Mouse (Mus musculus): ENCODE measurements around the gene B3gntl1.

DNA sequence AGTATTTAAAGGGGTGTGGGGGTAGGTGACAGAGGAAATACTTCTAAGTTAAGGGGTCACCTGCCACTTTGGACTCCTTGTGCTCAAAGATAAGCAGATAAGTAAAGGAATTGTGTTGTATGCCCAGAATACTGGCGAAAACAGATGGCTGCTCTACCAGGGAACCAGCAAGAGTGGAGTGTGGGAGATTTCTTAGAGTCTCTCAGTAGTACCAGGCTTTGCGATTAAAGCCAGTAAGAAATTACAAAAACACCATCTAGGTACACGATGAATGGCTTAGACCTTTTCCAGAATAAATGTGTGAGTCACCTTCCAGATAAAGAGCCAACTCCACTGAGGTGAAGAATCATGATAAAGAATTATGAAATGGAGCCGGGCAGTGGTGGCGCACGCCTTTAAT lies 27.6 kb downstream of the B3gntl1 start:
- TF ChIP-seq CTCF (IDR thresholded peaks at IDR 0.05; ENCODE audit: low read depth) (no peak), EP300 (optimal IDR thresholded peaks at IDR 0.05) (no peak)
